Mouse (Mus musculus): ENCODE measurements around the gene Gm5936. TPM values are rescaled to one million over a fixed set of nuclear protein-coding genes. Genes with fewer than 3 reads are reported as not detected.

The Gm5936 gene
- not detected for total RNA-seq (2023)

GRCm38 (mm10) chrX:74836842-74837522 is at the start of gene Gm5936:
Gene Gm5936 (plus strand): TSS chrX:74837196.

Other genes with a start within 250 kb of the Gm5936 start
- not detected for gene Olfr1325, start 244.5 kb upstream of the Gm5936 start, total RNA-seq (2023)
- gene Gm5640, start 191.6 kb upstream of the Gm5936 start, total RNA-seq (2023): not detected
- not detected for gene Gm6890, start 96.3 kb upstream of the Gm5936 start, total RNA-seq (2023)
- gene Gab3, start 248.3 kb downstream of the Gm5936 start, total RNA-seq (2023): 10 to 100 TPM in 1 of 2 experiments, 1 to 10 TPM in 1; 9.9 to 11.6 TPM

Data from neutrophil, adult 83 days (primary cell).